Mouse (Mus musculus): Measurements from ENCODE around the gene Erv3. TPM values are rescaled to one million over a fixed set of nuclear protein-coding genes. Genes with fewer than 3 reads are reported as not detected.

Gene Erv3
- polyA plus RNA-seq, 1 experiment from 2014 or later: not detected

- Histone ChIP-seq H3K4me1 (ENCODE audit: control insufficient read depth, insufficient read depth, low read length) (no peaks in the 10 kb centered on the region), H3K9ac (ENCODE audit: low read length) (no peak overlapping the region), H3K4me2 (ENCODE audit: low read depth, low read length) (no peak overlapping the region), H3K27me3 (ENCODE audit: control insufficient read depth, insufficient read depth, low read length) (no peaks in the 10 kb centered on the region), H3K9me3 (replicated peaks; ENCODE audit: control insufficient read depth, low read length) (no peaks in the 10 kb centered on the region), H3K27ac (ENCODE audit: low read length) (no peak overlapping the region), H3K36me3 (ENCODE audit: control insufficient read depth, insufficient read depth) (no peaks in the 10 kb centered on the region), H3K4me3 (ENCODE audit: low read length) (no peak overlapping the region)
- ATAC-seq (replicated peaks; ENCODE audit: extremely low read depth, insufficient read depth, low FRiP score): no peak
- 70% methylated on average over 11 of the region's 11 CpGs for WGBS
Measured at GRCm38 (mm10) chr2:131807660-131808059, 51.9 kb downstream of the Erv3 start.

DNA sequence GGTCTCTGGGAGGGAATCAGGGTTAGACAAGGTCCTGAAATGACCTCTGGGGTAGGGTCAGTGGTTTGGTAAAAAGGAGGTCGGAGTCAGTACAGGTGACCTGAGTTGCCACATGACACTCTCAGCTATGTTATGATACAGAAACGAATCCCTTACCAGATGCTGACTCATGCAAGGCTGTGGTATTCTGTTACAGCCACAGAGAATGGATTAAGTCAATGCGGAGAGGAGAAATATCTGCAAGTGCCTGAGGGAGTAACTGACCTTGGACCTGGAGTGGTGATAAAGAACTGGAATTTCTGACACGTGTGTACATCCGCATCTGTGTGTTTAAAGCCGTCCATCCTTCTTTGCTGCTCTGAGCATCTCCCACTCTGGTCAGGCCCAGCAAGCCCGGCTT lies 52.7 kb downstream of the Erv3 start:
- H3K9ac ChIP-seq (ENCODE audit: low read length): no peak overlapping the region
- WGBS: 58% methylated on average over 7 of the region's 7 CpGs
- H3K9me3 ChIP-seq (replicated peaks; ENCODE audit: control insufficient read depth, low read length): no peaks in the 10 kb centered on the region
- no peaks in the 10 kb centered on the region for H3K36me3 ChIP-seq (ENCODE audit: control insufficient read depth, insufficient read depth)
- no peaks in the 10 kb centered on the region for H3K4me1 ChIP-seq (ENCODE audit: control insufficient read depth, insufficient read depth, low read length)
- no peak overlapping the region for H3K4me2 ChIP-seq (ENCODE audit: low read depth, low read length)
- no peaks in the 10 kb centered on the region for H3K27me3 ChIP-seq (ENCODE audit: control insufficient read depth, insufficient read depth, low read length)
- no peak for ATAC-seq (replicated peaks; ENCODE audit: extremely low read depth, insufficient read depth, low FRiP score)
- no peak overlapping the region for H3K4me3 ChIP-seq (ENCODE audit: low read length)
- no peak overlapping the region for H3K27ac ChIP-seq (ENCODE audit: low read length)

DNA sequence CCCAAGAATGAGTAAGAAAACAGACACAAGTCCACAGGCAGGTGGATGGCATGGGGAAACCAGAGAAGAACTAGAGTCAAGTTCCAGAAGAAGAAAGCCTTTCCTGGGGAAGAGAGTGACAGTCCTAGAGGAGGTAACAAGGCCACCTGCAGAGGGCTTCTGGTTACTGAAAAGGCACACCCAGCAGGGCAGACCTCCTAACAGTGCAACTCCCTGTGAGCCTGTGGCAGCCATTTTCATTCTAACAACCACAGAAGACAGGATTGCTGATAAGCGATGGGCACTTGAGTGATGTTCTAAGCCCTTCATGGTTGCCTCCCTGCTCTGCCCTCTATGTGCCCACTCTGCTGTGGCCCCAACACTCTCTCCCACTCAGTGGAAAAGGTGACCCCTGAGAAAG lies 54.2 kb downstream of the Erv3 start:
- no peak overlapping the region for H3K9ac ChIP-seq (ENCODE audit: low read length)
- no peaks in the 10 kb centered on the region for H3K4me1 ChIP-seq (ENCODE audit: control insufficient read depth, insufficient read depth, low read length)
- H3K27me3 ChIP-seq (ENCODE audit: control insufficient read depth, insufficient read depth, low read length): no peaks in the 10 kb centered on the region
- WGBS: 67% methylated on average over 1 of the region's 1 CpGs
- no peaks in the 10 kb centered on the region for H3K9me3 ChIP-seq (replicated peaks; ENCODE audit: control insufficient read depth, low read length)
- no peak overlapping the region for H3K27ac ChIP-seq (ENCODE audit: low read length)
- no peak overlapping the region for H3K4me3 ChIP-seq (ENCODE audit: low read length)
- no peaks in the 10 kb centered on the region for H3K36me3 ChIP-seq (ENCODE audit: control insufficient read depth, insufficient read depth)
- ATAC-seq (replicated peaks; ENCODE audit: extremely low read depth, insufficient read depth, low FRiP score): no peak
- no peak overlapping the region for H3K4me2 ChIP-seq (ENCODE audit: low read depth, low read length)

DNA sequence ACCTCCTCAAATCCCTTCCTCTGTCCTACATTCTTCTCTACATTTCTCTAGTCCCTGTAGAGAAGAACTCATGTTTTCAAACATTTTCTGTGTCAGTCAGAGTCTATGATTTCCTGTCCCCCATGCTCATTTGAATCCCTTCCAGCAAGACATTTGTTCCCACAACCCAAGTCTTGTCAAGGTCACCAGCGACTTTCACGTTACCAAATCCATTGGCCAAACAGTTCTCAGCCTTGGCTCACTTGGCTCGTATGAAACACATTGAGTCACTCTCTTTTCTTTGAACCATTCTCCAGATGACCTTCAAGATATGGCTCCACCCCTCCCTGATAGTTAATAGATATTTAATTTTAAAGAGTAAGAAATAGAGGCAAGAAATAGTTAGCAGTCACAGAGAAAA lies 55.7 kb downstream of the Erv3 start:
- WGBS: 64% methylated on average over 3 of the region's 3 CpGs
- Histone ChIP-seq H3K27ac (ENCODE audit: low read length) (no peak overlapping the region), H3K27me3 (ENCODE audit: control insufficient read depth, insufficient read depth, low read length) (no peaks in the 10 kb centered on the region), H3K4me2 (ENCODE audit: low read depth, low read length) (no peak overlapping the region), H3K36me3 (ENCODE audit: control insufficient read depth, insufficient read depth) (no peaks in the 10 kb centered on the region), H3K4me3 (ENCODE audit: low read length) (no peak overlapping the region), H3K9me3 (replicated peaks; ENCODE audit: control insufficient read depth, low read length) (no peaks in the 10 kb centered on the region), H3K9ac (ENCODE audit: low read length) (no peak overlapping the region), H3K4me1 (ENCODE audit: control insufficient read depth, insufficient read depth, low read length) (no peaks in the 10 kb centered on the region)
- no peak for ATAC-seq (replicated peaks; ENCODE audit: extremely low read depth, insufficient read depth, low FRiP score)

Other genes starting within 250 kb of the Erv3 start
- 112 and 115 TPM in 2 replicates for gene Prnp, start 50.2 kb upstream of the Erv3 start, polyA plus RNA-seq (2015; fragmentation: Nextera tagmentation; extraction: Ambion mirVana)
- not detected in 2 replicates for gene Prn, start 50.2 kb upstream of the Erv3 start, polyA plus RNA-seq (2015; fragmentation: Nextera tagmentation; extraction: Ambion mirVana)
- gene Prnd, start 91.1 kb upstream of the Erv3 start, polyA plus RNA-seq (2015; fragmentation: Nextera tagmentation; extraction: Ambion mirVana): 22.7 and 25.2 TPM in 2 replicates
- 10.6 and 12.5 TPM in 2 replicates for gene Rassf2, start 170.5 kb upstream of the Erv3 start, polyA plus RNA-seq (2015; fragmentation: Nextera tagmentation; extraction: Ambion mirVana)

Measured in heart, embryonic 16.5 days (tissue).